Mouse (Mus musculus) erythroid progenitor cell, adult 5-6 weeks (primary cell): ENCODE results near the gene Rorc. TPM values are rescaled to one million over a fixed set of nuclear protein-coding genes. Genes with fewer than 3 reads are reported as not detected.

ENCODE experiments used
- ATAC-seq: replicated peaks from 2 replicates; pipeline ENCODE4 v1.8.0; 2016; ENCODE audit warnings: moderate number of reproducible peaks, mild to moderate bottlenecking, moderate TSS enrichment, inconsistent platforms; ENCODE audit not compliant: poor library complexity, low FRiP score, severe bottlenecking
- total RNA-seq, 2 experiments: library from RNA; stranded (forward) in 1 of 2; stranded (reverse) in 1 of 2; fragments of 150-400 nt in 1 of 2; fragments of 186-747, 209-891 nt in 1 of 2; gene quantifications; 2 replicates each; pipeline versions ENCODE4 v1.2.3 to v1.2.4; 2015 to 2017; ENCODE audit warnings: low replicate concordance in 2 of 2

Rorc gene
- total RNA-seq, 2 experiments from 2014 or later, result not detected

GRCm38 (mm10) chr3:94375146-94375545 lies 2.6 kb downstream of the Rorc start:
- no peak for ATAC-seq

- no peak for ATAC-seq
Observed at GRCm38 (mm10) chr3:94375861-94376260, 3.3 kb downstream of the Rorc start.

GRCm38 (mm10) chr3:94377028-94377923 lies 4.7 kb downstream of the Rorc start:
- ATAC-seq, result no peak

- no peak for ATAC-seq
Observed at GRCm38 (mm10) chr3:94379831-94380510, 7.4 kb downstream of the Rorc start.

GRCm38 (mm10) chr3:94382308-94382707 lies 9.7 kb downstream of the Rorc start:
- ATAC-seq, result no peak

- ATAC-seq, result no peak
Observed at GRCm38 (mm10) chr3:94383476-94383875, 10.9 kb downstream of the Rorc start.

GRCm38 (mm10) chr3:94386671-94387070 lies 14.1 kb downstream of the Rorc start:
- no peak for ATAC-seq

GRCm38 (mm10) chr3:94387391-94387790 lies 14.8 kb downstream of the Rorc start:
- ATAC-seq, result no peak

GRCm38 (mm10) chr3:94388047-94388446 lies 15.5 kb downstream of the Rorc start:
- ATAC-seq, result no peak

GRCm38 (mm10) chr3:94389420-94389819 lies 16.8 kb downstream of the Rorc start:
- ATAC-seq, result no peak

GRCm38 (mm10) chr3:94391001-94391400 lies 18.4 kb downstream of the Rorc start:
- ATAC-seq, result no peak

GRCm38 (mm10) chr3:94392128-94392527 lies 19.5 kb downstream of the Rorc start:
- no peak for ATAC-seq

- no peak for ATAC-seq
Observed at GRCm38 (mm10) chr3:94393049-94393448, 20.5 kb downstream of the Rorc start.

GRCm38 (mm10) chr3:94396336-94396735 lies 23.7 kb downstream of the Rorc start:
- ATAC-seq, result no peak

- no peak for ATAC-seq
Observed at GRCm38 (mm10) chr3:94396851-94397250, 24.3 kb downstream of the Rorc start.

GRCm38 (mm10) chr3:94398217-94398616 lies 25.6 kb downstream of the Rorc start, which contains the start of gene Lingo4:
Gene Lingo4, plus strand, starts transcription at chr3:94398517.
- no peak for ATAC-seq

GRCm38 (mm10) chr3:94398943-94399481 lies 26.4 kb downstream of the Rorc start:
- ATAC-seq, result no peak

- ATAC-seq, result no peak
Observed at GRCm38 (mm10) chr3:94399663-94400310, 27.2 kb downstream of the Rorc start.

- no peak for ATAC-seq
Observed at GRCm38 (mm10) chr3:94402451-94402850, 29.9 kb downstream of the Rorc start.

GRCm38 (mm10) chr3:94404366-94405054 lies 31.9 kb downstream of the Rorc start:
- ATAC-seq, result no peak
